In the genomic region with DNA sequence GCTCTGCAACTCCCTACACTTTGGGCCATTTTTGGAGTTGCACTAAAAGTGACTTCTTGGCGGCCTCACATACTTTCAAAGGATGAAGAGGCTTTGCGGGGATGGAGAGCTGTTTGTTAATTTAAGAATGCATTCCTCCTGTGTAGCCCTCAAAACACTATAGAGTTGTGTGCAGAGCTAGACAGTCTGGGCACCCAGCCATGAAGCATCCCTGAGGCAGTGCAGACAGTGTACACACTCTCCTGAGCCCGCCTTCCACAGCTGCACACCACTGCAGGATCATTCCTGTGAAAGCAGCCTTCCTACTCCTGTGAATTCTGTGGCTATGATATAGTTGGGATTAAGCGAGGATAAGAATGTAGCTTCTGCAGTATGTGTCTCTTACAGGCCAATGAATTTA, we compare ENCODE assay signal across 10 mouse cellular contexts. TPM values are rescaled to one million over a fixed set of nuclear protein-coding genes. Genes with fewer than 3 reads are reported as not detected.
DNase-seq lines count a peak whose midpoint lies in the region; ATAC-seq lines count a peak whose summit lies in the region.
"Had no signal": no experiment of that assay in that cellular context is flagged by ENCODE, and none has a peak within 500 bp of the region (broad histone marks: within the 10 kb centered on the region; RNA-seq: fewer than 3 reads in every experiment).

No protein-coding gene starts in this region.

- WGBS in heart, embryonic 13.5 days = 45% methylated on average over 4 of the region's 4 CpGs
- WGBS in heart, embryonic 12.5 days = 54% methylated on average over 4 of the region's 4 CpGs

- H3K27me3 ChIP-seq in heart, embryonic 13.5 days (replicated peaks) = no peaks in the 10 kb centered on the region
- no peaks in the 10 kb centered on the region for H3K27me3 ChIP-seq in heart, embryonic 12.5 days (replicated peaks)
- H3K27me3 ChIP-seq: Patski had no signal

- no peak overlapping the region for H3K4me3 ChIP-seq in heart, embryonic 13.5 days
- H3K4me3 ChIP-seq in heart, embryonic 12.5 days = no peak overlapping the region
- H3K4me3 ChIP-seq: erythroblast, embryonic 14.5 days had no signal

- no peak overlapping the region for H3K27ac ChIP-seq in heart, embryonic 13.5 days (replicated peaks)
- no peak overlapping the region for H3K27ac ChIP-seq in heart, embryonic 12.5 days (ENCODE audit: poor library complexity, severe bottlenecking)

- H3K9me3 ChIP-seq in heart, embryonic 13.5 days = no peaks in the 10 kb centered on the region
- H3K9me3 ChIP-seq in heart, embryonic 12.5 days (replicated peaks) = no peaks in the 10 kb centered on the region

- no peak overlapping the region for H3K9ac ChIP-seq in heart, embryonic 13.5 days
- no peak overlapping the region; the same call in 1 of the 2 replicates for H3K9ac ChIP-seq in heart, embryonic 12.5 days

- peak; percentile 22 for DNase-seq in urinary bladder, postnatal 14 days (ENCODE audit: low spot score)
- no peak for DNase-seq in urinary bladder, postnatal 25 days (ENCODE audit: low spot score)
- DNase-seq in left cerebral cortex, postnatal 25 days (ENCODE audit: low spot score in 2 of 2) = peak; percentile 33 to 72
- no peak for DNase-seq in thymus, postnatal 36 days
- no peak for DNase-seq in layer of hippocampus, postnatal 14 days (ENCODE audit: low spot score in 2 of 2)
- DNase-seq in urinary bladder, adult 2 months (ENCODE audit: low spot score) = no peak

- intact Hi-C loops in left cerebral cortex, postnatal 25 days (cut with DNase I) = no loop called here

- 0 out of 2 replicates have a peak overlapping the region, but pooled peaks have one; percentile 3 for H3K4me2 ChIP-seq in heart, embryonic 13.5 days
- H3K4me2 ChIP-seq in heart, embryonic 12.5 days = no peak overlapping the region

- ATAC-seq in heart, embryonic 13.5 days (ENCODE audit: extremely low read depth, insufficient number of reproducible peaks, low FRiP score, low TSS enrichment) = no peak
- ATAC-seq in heart, embryonic 12.5 days (ENCODE audit: insufficient number of reproducible peaks, low FRiP score) = no peak
- ATAC-seq: Patski had no signal

- H3K4me1 ChIP-seq in heart, embryonic 13.5 days = peaks cover 45% of the 10 kb centered on the region
- H3K4me1 ChIP-seq in heart, embryonic 12.5 days (replicated peaks) = peaks cover 30% of the 10 kb centered on the region

- no peaks in the 10 kb centered on the region for H3K36me3 ChIP-seq in heart, embryonic 13.5 days
- H3K36me3 ChIP-seq in heart, embryonic 12.5 days = no peaks in the 10 kb centered on the region

RNA-seq across cellular contexts. Expression of a gene that starts 4.9 kb away (rescaled TPM):
- polyA plus RNA-seq in heart, embryonic 13.5 days (2015; fragmentation: Nextera tagmentation; extraction: Ambion mirVana) = 6.0 TPM in 2 replicates
- polyA plus RNA-seq in heart, embryonic 12.5 days (2016; fragmentation: Nextera tagmentation; extraction: Ambion mirVana) = 7.6 and 8.2 TPM in 2 replicates
- 10 to 100 TPM; 53.4 to 55.2 TPM for total RNA-seq in left cerebral cortex, postnatal 25 days (2021)
- total RNA-seq in layer of hippocampus, postnatal 14 days (2021) = 10 to 100 TPM; 61.8 to 67.9 TPM
- polyA plus RNA-seq in urinary bladder, adult 2 months (2012; rRNA removed) = 11.9 and 19.1 TPM in 2 replicates

Comparison
In these comparisons a context has a peak if more than half of its experiments do, and no peak if none do; other contexts are left out.
1. DNase-seq: peak in urinary bladder, postnatal 14 days (single experiment) and left cerebral cortex, postnatal 25 days (2 of 2); none in urinary bladder, postnatal 25 days (single experiment), thymus, postnatal 36 days (0 of 2), layer of hippocampus, postnatal 14 days (0 of 2) and urinary bladder, adult 2 months (single experiment).